Mouse (Mus musculus) regulatory T cell (primary cell): ENCODE results near the gene Gm3739.
"Not testable (repeated sequence)": the region's sequence is repeated elsewhere in the genome, so short reads cannot be mapped to it uniquely, and the experiment has no call there.

Source experiments
- in situ Hi-C: fragments of 300-600 bp; cut with MboI, MseI; formaldehyde crosslinking; loops from one replicate; pipeline ENCODE4 v1.15.1; 2025; ENCODE audit warnings: high pct_unique_total_duplicates

Gm3739 gene

DNA sequence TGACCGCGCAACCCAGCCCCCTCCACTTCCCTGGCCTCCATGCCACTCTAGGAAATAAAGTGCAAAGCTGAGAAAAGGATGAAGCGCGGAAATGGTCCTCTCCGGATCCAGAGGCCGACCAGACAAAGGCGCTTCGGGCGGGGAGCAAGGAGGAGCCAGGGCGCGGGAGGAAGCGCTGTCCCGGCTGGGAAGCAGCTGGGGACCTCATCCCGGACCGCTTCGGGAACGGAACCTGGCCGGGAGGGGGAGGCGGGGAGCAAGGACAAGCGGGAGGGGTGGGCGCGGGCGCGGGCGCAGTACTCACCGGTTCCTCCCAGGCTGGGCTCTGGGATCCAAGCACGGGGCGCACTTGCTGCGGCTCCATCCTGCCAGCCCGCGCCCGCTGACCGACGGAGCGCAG lies at the start of gene Gm3739:
Gm3739 (minus strand) TSS at position 389 of the 400 bp plus-strand sequence.
- in situ Hi-C loops: not testable (repeated sequence)

DNA sequence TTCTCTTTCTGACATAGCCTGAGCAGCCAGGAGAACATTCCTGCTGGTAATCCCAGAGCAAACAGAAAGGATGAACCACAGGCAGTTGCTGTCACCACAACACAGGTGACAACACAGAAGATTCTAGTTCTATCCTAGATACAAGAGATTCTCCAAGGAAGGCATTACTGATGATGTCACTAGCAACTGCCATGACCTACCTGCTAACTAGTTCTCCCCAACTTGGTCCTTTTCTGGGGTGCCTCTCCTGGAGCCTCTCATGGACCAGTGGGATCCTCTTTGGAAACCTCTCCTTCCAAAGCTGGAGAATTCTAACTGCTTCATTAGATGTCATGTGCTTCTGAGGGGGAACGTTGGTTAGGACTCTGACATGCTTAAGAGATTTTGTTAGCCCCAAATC lies 17.4 kb upstream of the Gm3739 start, which contains the start of gene Gm5797:
Gm5797 (minus strand) TSS at position 101 of the 400 bp plus-strand sequence.
- in situ Hi-C loops: loop anchor here (10.0 kb wide), 1 partner anchor 427 kb away; no protein-coding TSS in a partner anchor

DNA sequence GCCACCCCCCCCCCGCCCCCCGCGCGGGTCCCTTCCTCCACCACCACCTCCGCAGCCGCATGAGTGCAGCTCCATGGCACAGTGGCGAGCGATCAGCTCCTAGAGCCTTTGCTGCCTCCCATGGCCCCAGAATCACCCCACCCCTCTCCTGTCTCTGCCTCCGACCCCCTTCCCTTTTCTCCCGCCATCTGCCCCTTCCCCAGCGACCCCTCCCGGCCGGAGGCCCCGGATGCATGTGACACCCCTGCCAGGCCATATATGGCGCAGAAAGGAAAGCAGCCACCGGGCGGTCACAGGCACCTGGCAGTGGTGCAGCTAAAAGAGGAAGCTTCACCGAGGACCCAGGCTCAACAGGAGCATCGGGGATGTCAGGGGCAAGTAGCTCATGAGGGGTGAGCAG lies 244 bp upstream of the Gm3739 start:
- in situ Hi-C loops: not testable (repeated sequence)

DNA sequence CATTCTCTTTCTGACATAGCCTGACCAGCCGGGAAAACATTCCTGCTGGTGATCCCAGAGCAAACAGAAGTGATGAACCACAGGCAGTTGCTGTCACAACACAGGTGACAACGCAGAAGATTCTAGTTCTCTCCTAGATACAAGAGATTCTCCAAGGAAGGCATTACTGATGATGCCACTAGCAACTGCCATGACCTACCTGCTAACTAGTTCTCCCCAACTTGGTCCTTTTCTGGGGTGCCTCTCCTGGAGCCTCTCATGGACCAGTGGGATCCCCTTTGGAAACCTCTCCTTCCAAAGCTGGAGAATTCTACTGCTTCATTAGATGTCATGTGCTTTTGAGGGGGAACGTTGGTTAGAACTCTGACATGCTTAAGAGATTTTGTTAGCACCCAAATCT lies 50.2 kb downstream of the Gm3739 start, which contains the start of gene Gm3727:
Gm3727 (minus strand) TSS at position 101 of the 400 bp plus-strand sequence.
- in situ Hi-C loops: not testable (repeated sequence)
